Mouse (Mus musculus) stomach, postnatal 0 days (tissue): ENCODE measurements around the gene Pepd.

Source experiments
- CTCF ChIP-seq: IDR thresholded peaks from 2 replicates; pipeline ENCODE4 v1.5.1; 2016; ENCODE audit warnings: antibody characterized with exemption, low read depth, mild to moderate bottlenecking, moderate library complexity
- EP300 ChIP-seq: optimal IDR thresholded peaks from 2 replicates; pipeline ENCODE3; 2016; ENCODE audit warnings: antibody characterized with exemption

DNA sequence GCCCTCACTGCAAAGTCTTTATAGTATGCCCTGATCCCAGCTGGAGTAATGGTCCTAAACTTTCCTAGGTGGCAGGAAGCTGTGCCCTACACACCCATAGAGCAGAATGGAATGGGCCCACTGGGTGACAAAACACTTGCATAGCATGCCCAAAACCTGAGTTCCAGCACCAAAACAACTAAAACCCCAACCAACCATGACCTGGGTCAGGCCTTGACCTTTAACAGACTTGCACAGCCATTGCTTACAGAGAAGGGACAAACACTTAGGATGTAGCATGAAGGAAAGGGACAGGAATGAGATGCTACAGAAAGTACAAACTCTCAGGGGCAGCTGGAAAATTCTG, 130.0 kb downstream of the Pepd start:
- TF ChIP-seq CTCF (no peak), EP300 (no peak)
